Mouse (Mus musculus) neutrophil, adult 5-6 weeks (primary cell): ENCODE results near the gene Rcl1. TPM values are rescaled to one million over a fixed set of nuclear protein-coding genes. Genes with fewer than 3 reads are reported as not detected.

Experiments used
- ATAC-seq: fragments of 151-379, 151-347 bp; 2 replicates; pipeline ENCODE4 v1.8.0; 2017; ENCODE audit warnings: mild to moderate bottlenecking, moderate TSS enrichment; ENCODE audit not compliant: insufficient number of reproducible peaks, poor library complexity, low FRiP score, severe bottlenecking; ENCODE audit errors: extremely low read depth
- total RNA-seq: library from RNA; stranded (forward); fragments of 200-1000 nt; gene quantifications from 2 replicates; pipeline ENCODE4 v1.2.3, GENCODE M21; 2017

Rcl1 gene
- total RNA-seq, 1 experiment from 2014 or later, result 15.2 TPM

GRCm38 (mm10) chr19:29140933-29141332 lies 39.8 kb downstream of the Rcl1 start:
- no peak for ATAC-seq

GRCm38 (mm10) chr19:29142307-29142706 lies 41.1 kb downstream of the Rcl1 start:
- ATAC-seq, result no peak

GRCm38 (mm10) chr19:29145421-29145820 lies 44.2 kb downstream of the Rcl1 start:
- no peak for ATAC-seq

- ATAC-seq, result no peak
Measured at GRCm38 (mm10) chr19:29146820-29147219, 45.6 kb downstream of the Rcl1 start.

- no peak for ATAC-seq
Measured at GRCm38 (mm10) chr19:29149583-29149982, 48.4 kb downstream of the Rcl1 start.

GRCm38 (mm10) chr19:29150038-29150437 lies 48.9 kb downstream of the Rcl1 start:
- ATAC-seq, result no peak

GRCm38 (mm10) chr19:29151443-29151842 lies 50.3 kb downstream of the Rcl1 start:
- ATAC-seq, result no peak

DNA sequence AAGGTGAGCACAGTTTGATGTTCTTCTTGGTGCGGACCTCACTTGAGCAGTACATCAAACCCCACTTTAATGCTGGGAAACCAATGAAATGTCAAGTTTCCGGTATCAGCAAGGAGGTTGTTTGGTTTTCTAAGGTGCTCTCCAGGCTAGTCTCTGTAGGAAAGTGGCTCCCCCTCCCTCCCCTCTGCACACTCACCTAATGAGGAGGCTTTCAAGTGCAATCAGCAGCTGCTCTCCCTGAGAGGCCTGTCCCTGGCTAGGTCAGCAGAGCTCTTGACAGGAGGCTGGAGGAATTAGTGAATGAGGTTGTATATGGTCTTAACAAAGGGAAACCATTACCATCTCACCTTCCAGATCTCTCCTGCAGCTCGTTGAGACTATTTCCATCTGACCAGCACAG lies 54.4 kb downstream of the Rcl1 start:
- ATAC-seq, result no peak

GRCm38 (mm10) chr19:29156417-29156816 lies 55.2 kb downstream of the Rcl1 start:
- no peak for ATAC-seq

- ATAC-seq, result no peak
Measured at GRCm38 (mm10) chr19:29157678-29158466, 56.7 kb downstream of the Rcl1 start.

GRCm38 (mm10) chr19:29158486-29158885 lies 57.3 kb downstream of the Rcl1 start:
- ATAC-seq, result no peak

GRCm38 (mm10) chr19:29163817-29164527 lies 62.8 kb downstream of the Rcl1 start:
- no peak for ATAC-seq

GRCm38 (mm10) chr19:29164528-29165166 lies 63.5 kb downstream of the Rcl1 start:
- ATAC-seq, result no peak

DNA sequence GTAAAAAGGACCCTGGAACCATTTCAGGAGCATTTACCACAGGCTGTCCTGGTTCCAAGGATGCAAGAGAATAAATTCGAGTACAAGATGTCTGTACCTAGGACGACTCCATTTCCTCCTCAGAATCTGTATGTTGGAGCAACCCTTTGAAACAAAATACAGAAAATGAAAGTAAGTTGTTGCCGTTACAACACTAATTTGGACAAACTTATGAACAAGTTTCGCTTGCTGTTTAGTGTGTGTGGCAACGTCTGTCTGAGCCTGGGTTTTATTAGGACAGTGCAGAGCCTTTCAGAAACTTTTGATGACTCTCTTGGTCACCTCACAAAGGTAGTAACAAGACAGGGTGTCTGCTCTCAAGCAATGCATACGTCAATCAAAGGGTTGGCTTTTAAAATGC lies 66.8 kb downstream of the Rcl1 start:
- ATAC-seq, result no peak

DNA sequence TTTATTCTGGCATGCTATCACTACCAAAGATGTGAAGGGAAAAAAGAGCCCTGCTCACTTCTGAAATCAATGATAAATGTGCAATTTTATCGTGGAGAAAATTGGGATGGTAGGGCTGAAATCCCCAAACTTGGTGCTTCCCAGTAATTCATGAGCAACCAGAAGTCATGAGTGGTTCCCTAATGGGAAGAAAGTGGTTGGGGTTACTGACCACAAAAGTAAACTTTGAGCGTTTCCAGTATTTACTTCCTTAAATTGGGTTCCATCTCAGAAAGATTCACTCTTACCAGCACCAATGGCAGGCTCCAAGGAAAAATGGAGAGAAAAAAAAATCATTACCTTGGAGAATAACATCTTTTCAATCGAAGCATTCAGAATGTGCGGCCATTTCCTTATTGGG lies 79.2 kb downstream of the Rcl1 start:
- no peak for ATAC-seq

DNA sequence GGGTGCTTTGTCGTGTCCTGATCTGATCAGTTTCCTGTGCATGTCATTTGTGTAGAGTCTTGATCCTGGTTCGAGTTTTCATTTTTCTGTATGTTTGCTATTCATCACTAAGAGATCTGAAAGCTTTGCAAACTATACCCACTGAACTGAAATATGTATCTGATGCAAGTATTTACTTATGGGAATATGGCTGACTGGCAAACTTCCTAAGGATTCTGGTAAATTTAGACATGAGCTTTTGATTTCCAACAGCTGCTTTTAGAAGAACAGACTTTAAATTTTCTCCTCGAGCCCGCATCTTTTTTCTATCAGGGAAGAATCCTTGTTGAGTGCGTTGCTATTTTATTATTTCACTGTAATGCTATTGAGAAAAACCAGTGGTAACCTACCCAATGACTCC lies 81.0 kb downstream of the Rcl1 start:
- no peak for ATAC-seq

DNA sequence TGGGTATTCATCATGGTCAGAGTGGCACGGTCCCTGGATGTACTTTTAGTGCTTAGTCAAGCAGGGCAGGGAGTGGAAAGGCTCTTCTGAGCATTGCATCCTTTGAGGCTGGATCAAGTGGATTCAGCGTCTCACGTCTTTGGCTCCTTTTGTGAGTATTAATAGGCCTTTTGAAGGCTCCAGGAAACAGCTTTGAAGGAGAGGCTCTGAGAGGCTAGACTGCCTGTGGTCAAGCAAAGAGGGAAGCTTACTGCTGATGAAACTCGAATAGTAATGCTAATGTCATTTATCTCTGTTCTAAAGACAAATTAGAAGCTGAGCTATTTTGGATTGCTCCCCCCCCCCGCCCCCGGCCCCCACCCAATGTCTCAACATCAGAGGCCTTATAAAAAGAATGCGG lies 83.9 kb downstream of the Rcl1 start:
- ATAC-seq, result no peak

DNA sequence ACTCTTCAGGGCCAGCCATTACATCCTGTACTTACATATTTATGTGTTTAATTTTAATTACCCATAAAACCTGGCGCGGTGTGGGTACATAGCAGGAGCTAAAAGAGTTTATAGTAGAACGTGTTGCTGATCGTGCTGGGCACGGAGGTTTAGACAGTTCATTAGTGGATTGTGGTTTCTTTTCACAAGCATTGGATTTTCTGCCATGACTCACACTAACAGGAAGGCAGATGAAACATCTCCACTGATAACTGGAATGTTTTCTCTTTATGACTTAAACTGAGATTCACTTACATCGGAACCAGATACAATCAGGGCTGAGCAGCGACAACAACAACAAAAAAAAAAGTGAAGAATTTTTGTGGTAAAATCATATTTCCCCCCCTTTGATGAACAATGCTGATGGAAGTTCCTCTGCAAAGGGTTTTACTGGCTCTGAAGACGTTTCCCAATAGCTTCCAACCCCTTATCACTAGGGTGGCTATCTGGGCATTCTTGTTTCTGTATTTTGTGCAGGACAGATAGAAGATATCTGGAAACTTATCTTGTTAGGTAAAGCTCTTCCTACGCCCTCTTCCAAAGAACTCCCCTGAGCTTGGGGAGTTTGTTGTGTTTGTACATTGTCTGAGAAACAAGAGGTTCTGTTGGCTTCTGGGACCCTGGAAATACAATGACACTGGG lies 84.5 kb downstream of the Rcl1 start:
- no peak for ATAC-seq

DNA sequence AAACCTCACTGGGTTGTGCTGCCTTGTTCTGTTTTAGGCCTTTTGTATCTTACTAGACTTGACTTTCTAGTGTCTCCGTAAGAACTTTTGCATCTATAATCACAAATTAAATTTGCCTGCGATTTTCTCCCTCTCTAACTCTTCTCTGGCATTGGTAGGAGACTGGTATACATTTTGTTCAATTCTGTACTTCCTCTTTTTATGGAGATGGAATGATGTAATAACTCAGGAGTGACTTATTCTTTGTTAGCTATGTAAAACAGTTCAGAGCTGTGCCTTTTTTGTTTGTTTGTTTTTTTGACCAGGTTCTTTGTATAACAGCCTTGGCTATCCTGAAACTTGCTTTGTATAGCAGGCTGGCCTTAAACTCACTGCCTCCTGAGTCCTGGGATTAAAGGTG lies 87.7 kb downstream of the Rcl1 start:
- ATAC-seq, result no peak
